Mouse (Mus musculus) ES-Bruce4 (cell line): Measurements from ENCODE around the gene Hace1.

Source experiments
- CTCF ChIP-seq: IDR thresholded peaks from one replicate; pipeline ENCODE4 v1.8.1; 2011; ENCODE audit warnings: low read depth, low read length
- EP300 ChIP-seq: IDR thresholded peaks from 2 replicates; pipeline ENCODE4 v1.6.1; 2011; ENCODE audit warnings: low read depth, low read length; ENCODE audit not compliant: insufficient read depth
- POLR2A ChIP-seq: IDR thresholded peaks from one replicate; pipeline ENCODE4 v1.8.1; 2011; ENCODE audit warnings: low read length; ENCODE audit not compliant: insufficient read depth

GRCm38 (mm10) chr10:45654026-45654425 is 76.4 kb downstream of the Hace1 start:
- no peak for TF ChIP-seq EP300
- no peak for TF ChIP-seq POLR2A
- TF ChIP-seq CTCF: no peak
